Mouse (Mus musculus): ENCODE measurements around the gene Calm1. TPM values are rescaled to one million over a fixed set of nuclear protein-coding genes. Genes with fewer than 3 reads are reported as not detected.

The Calm1 gene
- total and polyA plus RNA-seq, 3 experiments, result 450 to 750 (median 627) TPM

- TF ChIP-seq CHD1 (IDR thresholded peaks at IDR 0.05; ENCODE audit: low read depth, low read length) (no peak), SIN3A (IDR thresholded peaks at IDR 0.05; ENCODE audit: low read length) (no peak), MAZ (IDR thresholded peaks at IDR 0.05; ENCODE audit: low read depth, low read length) (no peak), POLR2A (IDR thresholded peaks at IDR 0.05; ENCODE audit: low read depth, low read length) (no peak), ZNF384 (IDR thresholded peaks at IDR 0.05; ENCODE audit: low read depth, low read length) (no peak), ELF1 (IDR thresholded peaks at IDR 0.05; ENCODE audit: low read depth, low read length) (no peak), UBTF (IDR thresholded peaks at IDR 0.05; ENCODE audit: low read depth, low read length) (no peak), RAD21 (IDR thresholded peaks at IDR 0.05; ENCODE audit: low read depth, low read length) (no peak), TBP (conservative IDR thresholded peaks at IDR 0.05; ENCODE audit: low read depth, low read length) (no peak), ZMIZ1 (IDR thresholded peaks at IDR 0.05; ENCODE audit: low read depth, low read length) (no peak)
- dilution Hi-C loops (cut with MboI; ENCODE audit: extremely low pct_ligation_motif_present, extremely low pct_unique_long_range_greater_than_20kb, low sequenced_read_pairs) (no loop called here), in situ Hi-C loops (cut with MboI; ENCODE audit: low pct_ligation_motif_present, low pct_unique_long_range_greater_than_20kb, low sequenced_read_pairs) (no loop called here)
- Histone ChIP-seq H3K36me3 (replicated peaks in 1 of 2; ENCODE audit: control insufficient read depth in 1 of 2, insufficient read depth in 1 of 2, low read length in 1 of 2) (no peaks in the 10 kb centered on the region), H3K79me2 (replicated peaks; ENCODE audit: control insufficient read depth, extremely low read depth, insufficient read depth, poor library complexity, severe bottlenecking) (no peaks in the 10 kb centered on the region), H3K27ac (ENCODE audit: insufficient read depth, low read depth) (no peak overlapping the region), H3K9ac (ENCODE audit: insufficient read depth, low read depth) (no peak overlapping the region), H3K4me2 (ENCODE audit: insufficient read depth, low read depth, poor library complexity, severe bottlenecking) (no peak overlapping the region), H3K27me3 (replicated peaks) (no peaks in the 10 kb centered on the region), H3K4me3 (replicated peaks in 1 of 3; ENCODE audit: low read depth in 2 of 3, low read length in 2 of 3, poor library complexity in 1 of 3) (no peak overlapping the region), H3K9me3 (replicated peaks; ENCODE audit: low read length) (no peaks in the 10 kb centered on the region), H3K4me1 (ENCODE audit: control insufficient read depth in 1 of 2, insufficient read depth in 2 of 2) (peaks cover 0 to 14% of the 10 kb centered on the region in 2 experiments; a peak in 2 of 4 replicates)
- DNase-seq (ENCODE audit: extremely low read depth), result no peak
These were observed 24.3 kb downstream of the Calm1 start for GRCm38 (mm10) chr12:100223531-100223930.

GRCm38 (mm10) chr12:100225196-100225595 is 26.0 kb downstream of the Calm1 start:
- Histone ChIP-seq H3K27me3 (replicated peaks) (no peaks in the 10 kb centered on the region), H3K36me3 (replicated peaks in 1 of 2; ENCODE audit: control insufficient read depth in 1 of 2, insufficient read depth in 1 of 2, low read length in 1 of 2) (no peaks in the 10 kb centered on the region), H3K4me3 (replicated peaks in 1 of 3; ENCODE audit: low read depth in 2 of 3, low read length in 2 of 3, poor library complexity in 1 of 3) (no peak overlapping the region), H3K79me2 (replicated peaks; ENCODE audit: control insufficient read depth, extremely low read depth, insufficient read depth, poor library complexity, severe bottlenecking) (no peaks in the 10 kb centered on the region), H3K9me3 (replicated peaks; ENCODE audit: low read length) (no peaks in the 10 kb centered on the region), H3K27ac (ENCODE audit: insufficient read depth, low read depth) (no peak overlapping the region), H3K4me2 (ENCODE audit: insufficient read depth, low read depth, poor library complexity, severe bottlenecking) (no peak overlapping the region), H3K9ac (ENCODE audit: insufficient read depth, low read depth) (no peak overlapping the region), H3K4me1 (ENCODE audit: control insufficient read depth in 1 of 2, insufficient read depth in 2 of 2) (peaks cover 0 to 11% of the 10 kb centered on the region in 2 experiments; a peak in 2 of 4 replicates)
- no peak for DNase-seq (ENCODE audit: extremely low read depth)
- in situ Hi-C loops (cut with MboI; ENCODE audit: low pct_ligation_motif_present, low pct_unique_long_range_greater_than_20kb, low sequenced_read_pairs) (no loop called here), dilution Hi-C loops (cut with MboI; ENCODE audit: extremely low pct_ligation_motif_present, extremely low pct_unique_long_range_greater_than_20kb, low sequenced_read_pairs) (no loop called here)
- no peak for TF ChIP-seq E2F4 (IDR thresholded peaks at IDR 0.05; ENCODE audit: insufficient replicate concordance, low read depth, low read length)
- no peak for TF ChIP-seq POLR2A (IDR thresholded peaks at IDR 0.05; ENCODE audit: low read depth, low read length)
- no peak for TF ChIP-seq PAX5 (IDR thresholded peaks at IDR 0.05; ENCODE audit: low read length)
- TF ChIP-seq SMC3 (IDR thresholded peaks at IDR 0.05; ENCODE audit: low read depth, low read length), result no peak
- TF ChIP-seq USF2 (conservative IDR thresholded peaks at IDR 0.05; ENCODE audit: low read depth, low read length), result no peak

GRCm38 (mm10) chr12:100226073-100226472 is 26.8 kb downstream of the Calm1 start:
- in situ Hi-C loops (cut with MboI; ENCODE audit: low pct_ligation_motif_present, low pct_unique_long_range_greater_than_20kb, low sequenced_read_pairs), result no loop called here
- no peak overlapping the region for H3K4me3 ChIP-seq (replicated peaks in 1 of 3; ENCODE audit: low read depth in 2 of 3, low read length in 2 of 3, poor library complexity in 1 of 3)
- no peaks in the 10 kb centered on the region for H3K79me2 ChIP-seq (replicated peaks; ENCODE audit: control insufficient read depth, extremely low read depth, insufficient read depth, poor library complexity, severe bottlenecking)
- H3K4me1 ChIP-seq (ENCODE audit: control insufficient read depth in 1 of 2, insufficient read depth in 2 of 2), result peaks cover 0 to 9% of the 10 kb centered on the region in 2 experiments; a peak in 2 of 4 replicates
- no peaks in the 10 kb centered on the region for H3K27me3 ChIP-seq (replicated peaks)
- H3K36me3 ChIP-seq (replicated peaks in 1 of 2; ENCODE audit: control insufficient read depth in 1 of 2, insufficient read depth in 1 of 2, low read length in 1 of 2), result no peaks in the 10 kb centered on the region
- DNase-seq (ENCODE audit: extremely low read depth), result no peak
- H3K9me3 ChIP-seq (replicated peaks; ENCODE audit: low read length), result peaks cover 3% of the 10 kb centered on the region
- dilution Hi-C loops (cut with MboI; ENCODE audit: extremely low pct_ligation_motif_present, extremely low pct_unique_long_range_greater_than_20kb, low sequenced_read_pairs), result no loop called here
- TF ChIP-seq POLR2A (IDR thresholded peaks at IDR 0.05; ENCODE audit: low read depth, low read length), result no peak
- TF ChIP-seq CTCF (conservative IDR thresholded peaks at IDR 0.05 in 1 of 2, IDR thresholded peaks at IDR 0.05 in 1 of 2; ENCODE audit: low read depth in 2 of 2, low read length in 2 of 2), result no peak
- TF ChIP-seq EP300 (IDR thresholded peaks at IDR 0.05; ENCODE audit: low read length), result no peak
- TF ChIP-seq RCOR1 (conservative IDR thresholded peaks at IDR 0.05; ENCODE audit: low read depth, low read length), result no peak
- no peak for TF ChIP-seq POLR2AphosphoS2 (IDR thresholded peaks at IDR 0.05; ENCODE audit: low read depth, low read length)
- no peak for TF ChIP-seq E2F4 (IDR thresholded peaks at IDR 0.05; ENCODE audit: insufficient replicate concordance, low read depth, low read length)
- TF ChIP-seq SMC3 (IDR thresholded peaks at IDR 0.05; ENCODE audit: low read depth, low read length), result no peak
- no peak for TF ChIP-seq ZNF384 (IDR thresholded peaks at IDR 0.05; ENCODE audit: low read depth, low read length)
- no peak for TF ChIP-seq JUN (IDR thresholded peaks at IDR 0.05; ENCODE audit: insufficient read depth, low read depth, low read length)
- TF ChIP-seq SIN3A (IDR thresholded peaks at IDR 0.05; ENCODE audit: low read length), result no peak
- no peak for TF ChIP-seq RAD21 (IDR thresholded peaks at IDR 0.05; ENCODE audit: low read depth, low read length)
- TF ChIP-seq ZMIZ1 (IDR thresholded peaks at IDR 0.05; ENCODE audit: low read depth, low read length), result no peak
- no peak overlapping the region for H3K9ac ChIP-seq (ENCODE audit: insufficient read depth, low read depth)
- H3K4me2 ChIP-seq (ENCODE audit: insufficient read depth, low read depth, poor library complexity, severe bottlenecking), result no peak overlapping the region
- no peak overlapping the region for H3K27ac ChIP-seq (ENCODE audit: insufficient read depth, low read depth)
